In the genomic region with DNA sequence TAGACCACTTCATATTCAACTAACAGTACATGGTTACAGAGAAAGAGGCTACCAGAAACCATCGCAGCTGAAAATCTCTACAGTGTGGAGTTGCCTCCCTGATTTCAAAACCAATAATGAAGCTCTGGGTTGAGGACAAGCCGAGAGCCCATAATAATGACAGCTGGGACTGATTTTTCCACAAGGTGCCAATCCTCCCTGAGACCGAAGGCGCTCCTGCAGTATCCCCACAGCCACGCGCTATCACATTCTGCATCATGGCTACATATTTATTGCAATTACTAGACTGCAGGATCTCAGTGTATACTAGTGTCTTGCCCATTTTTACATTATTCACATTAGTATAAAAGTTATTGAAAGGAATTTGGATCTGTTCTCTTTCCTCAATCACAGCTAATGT, we compare ENCODE assay signal across 18 mouse cellular contexts.
A peak's percentile ranks its signal among the peaks of the same experiment; 100 is the strongest.
DNase-seq lines count a peak whose midpoint lies in the region; ATAC-seq and TF ChIP-seq lines count a peak whose summit lies in the region.
"Had no signal": no experiment of that assay in that cellular context is flagged by ENCODE, and none has a peak within 500 bp of the region (broad histone marks: within the 10 kb centered on the region; RNA-seq: fewer than 3 reads in every experiment).

No protein-coding gene starts in this region.

- no peak for TF ChIP-seq CTCF in cerebellum, adult 2 months (IDR thresholded peaks at IDR 0.05; ENCODE audit: borderline replicate concordance, insufficient read depth, low read depth, low read length)

- H3K27me3 ChIP-seq in cerebellum, adult 2 months (ENCODE audit: control insufficient read depth, insufficient read depth, low read length), result no peaks in the 10 kb centered on the region
- H3K27me3 ChIP-seq in midbrain, embryonic 16.5 days (ENCODE audit: control insufficient read depth, insufficient read depth, low read depth, low read length), result no peaks in the 10 kb centered on the region
- H3K27me3 ChIP-seq in midbrain, embryonic 10.5 days (ENCODE audit: low read depth, poor library complexity, severe bottlenecking), result no peaks in the 10 kb centered on the region
- H3K27me3 ChIP-seq: forebrain, embryonic 13.5 days; hindbrain, embryonic 12.5 days; hindbrain, embryonic 15.5 days had no signal

- H3K36me3 ChIP-seq in midbrain, embryonic 16.5 days (ENCODE audit: control insufficient read depth, insufficient read depth, low read length), result no peaks in the 10 kb centered on the region
- H3K36me3 ChIP-seq in midbrain, embryonic 10.5 days, result no peaks in the 10 kb centered on the region
- H3K36me3 ChIP-seq: forebrain, embryonic 10.5 days; hindbrain, embryonic 12.5 days; hindbrain, embryonic 15.5 days had no signal

- peaks cover 12% of the 10 kb centered on the region for H3K4me1 ChIP-seq in cerebellum, adult 2 months (ENCODE audit: control insufficient read depth, insufficient read depth, low read length)
- peaks cover under 1% of the 10 kb centered on the region; the same call in 1 of the 2 replicates for H3K4me1 ChIP-seq in midbrain, embryonic 16.5 days (ENCODE audit: control insufficient read depth, insufficient read depth, low read length)
- no peaks in the 10 kb centered on the region for H3K4me1 ChIP-seq in midbrain, embryonic 10.5 days
- H3K4me1 ChIP-seq: forebrain, embryonic 10.5 days; forebrain, embryonic 13.5 days; hindbrain, embryonic 12.5 days; hindbrain, embryonic 15.5 days had no signal

- no peak overlapping the region for H3K9ac ChIP-seq in midbrain, embryonic 16.5 days (ENCODE audit: low read depth, low read length)
- H3K9ac ChIP-seq: forebrain, embryonic 13.5 days; hindbrain, embryonic 12.5 days; hindbrain, embryonic 15.5 days had no signal

- peak overlapping the region; percentile 60; the same call in 1 of the 2 replicates for H3K27ac ChIP-seq in cerebellum, adult 2 months (ENCODE audit: insufficient read depth, low read length)
- no peak overlapping the region for H3K27ac ChIP-seq in midbrain, embryonic 16.5 days (ENCODE audit: low read length)
- no peak overlapping the region for H3K27ac ChIP-seq in midbrain, embryonic 10.5 days (replicated peaks)
- H3K27ac ChIP-seq: forebrain, embryonic 10.5 days; forebrain, embryonic 13.5 days; hindbrain, embryonic 12.5 days; hindbrain, embryonic 15.5 days had no signal

- no peaks in the 10 kb centered on the region for H3K9me3 ChIP-seq in midbrain, embryonic 16.5 days (replicated peaks; ENCODE audit: control insufficient read depth, low read length, poor library complexity, severe bottlenecking)
- no peaks in the 10 kb centered on the region for H3K9me3 ChIP-seq in midbrain, embryonic 10.5 days (replicated peaks)
- H3K9me3 ChIP-seq: forebrain, embryonic 10.5 days; forebrain, embryonic 13.5 days; hindbrain, embryonic 12.5 days; hindbrain, embryonic 15.5 days had no signal

- peak; percentile 35 to 51 for DNase-seq in cerebellum, adult 2 months
- DNase-seq in cerebellum, adult 11 months, result no peak
- DNase-seq in midbrain, embryonic 10.5 days (ENCODE audit: low spot score), result no peak
- peak; percentile 45 to 47 for DNase-seq in cerebellum, postnatal 25 days
- no peak for DNase-seq in heart, adult 11 months
- DNase-seq: adrenal gland, adult 2 months; adrenal gland, postnatal 14 days; gastrocnemius, postnatal 10 days; gastrocnemius, postnatal 36 days had no signal

- H3K4me2 ChIP-seq in midbrain, embryonic 16.5 days (ENCODE audit: low read length), result no peak overlapping the region
- H3K4me2 ChIP-seq: forebrain, embryonic 13.5 days; heart, embryonic 11.5 days; hindbrain, embryonic 12.5 days; hindbrain, embryonic 15.5 days had no signal

- 27% methylated on average over 6 of the region's 6 CpGs for WGBS in cerebellum, adult 2 months
- WGBS in midbrain, embryonic 16.5 days, result 95% methylated on average over 6 of the region's 6 CpGs
- WGBS in midbrain, embryonic 10.5 days, result 92% methylated on average over 6 of the region's 6 CpGs

- H3K4me3 ChIP-seq in cerebellum, adult 2 months (replicated peaks; ENCODE audit: insufficient read depth, low read depth, low read length), result no peak overlapping the region
- no peak overlapping the region for H3K4me3 ChIP-seq in midbrain, embryonic 16.5 days (ENCODE audit: low read depth, low read length)
- H3K4me3 ChIP-seq in midbrain, embryonic 10.5 days, result no peak overlapping the region
- H3K4me3 ChIP-seq: forebrain, embryonic 10.5 days; forebrain, embryonic 13.5 days; hindbrain, embryonic 12.5 days; hindbrain, embryonic 15.5 days had no signal

- 0 out of 2 replicates have a peak, but pooled peaks have one; percentile 40 for ATAC-seq in midbrain, embryonic 16.5 days
- ATAC-seq: CD4-positive, CD25-positive, alpha-beta regulatory T cell, adult 4 months; forebrain, embryonic 13.5 days; forebrain, embryonic 16.5 days; intestine, postnatal 0 days had no signal

- TF ChIP-seq POLR2A in cerebellum, adult 2 months (IDR thresholded peaks at IDR 0.05; ENCODE audit: borderline replicate concordance, insufficient read depth, low read length), result no peak

Comparison
In these comparisons a context has a peak if more than half of its experiments do, and no peak if none do; other contexts are left out.
1. DNase-seq: peak in cerebellum, adult 2 months (2 of 2) and cerebellum, postnatal 25 days (2 of 2); none in cerebellum, adult 11 months (single experiment), midbrain, embryonic 10.5 days (single experiment) and heart, adult 11 months (single experiment).